Mouse (Mus musculus): Measurements from ENCODE around the gene Kansl1l.

DNA sequence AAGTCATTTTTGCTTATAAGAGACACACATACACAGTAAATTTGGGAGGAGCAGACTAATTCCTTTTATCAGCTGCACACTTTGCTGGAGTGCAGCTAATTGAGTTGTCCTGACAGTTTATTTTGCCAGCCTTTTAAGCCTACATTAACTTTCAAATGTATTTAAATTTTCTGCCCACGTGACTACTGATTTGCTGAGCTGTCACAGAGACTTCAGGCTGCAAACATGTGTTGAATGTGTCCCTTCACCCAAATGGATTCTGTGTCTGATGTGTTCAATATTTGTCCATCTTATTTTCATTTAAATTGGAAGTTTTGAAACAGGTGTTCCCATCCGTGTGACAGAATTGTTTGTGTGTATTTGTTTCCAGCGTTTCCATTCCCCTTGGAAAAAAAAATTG is 125.6 kb downstream of the Kansl1l start:
- TF ChIP-seq CTCF (IDR thresholded peaks at IDR 0.05) (no peak), EP300 (IDR thresholded peaks at IDR 0.05) (no peak)

Measured in lung, postnatal 0 days (tissue).